Mouse (Mus musculus): ENCODE data around the gene Ifit1. TPM values are rescaled to one million over a fixed set of nuclear protein-coding genes. Genes with fewer than 3 reads are reported as not detected.
"Not testable (repeated sequence)": the region's sequence is repeated elsewhere in the genome, so short reads cannot be mapped to it uniquely, and the experiment has no call there.

Ifit1 gene
- total RNA-seq (2021) = under 1 TPM; 0.12 to 0.13 TPM
- long read RNA-seq, experiment 1, partial matches to known transcripts = 0 of 1 reads
- long read RNA-seq, experiment 1, other reads (novel, unspliced or antisense) = 0 of 1 reads
- long read RNA-seq, experiment 2 = 0 reads

DNA sequence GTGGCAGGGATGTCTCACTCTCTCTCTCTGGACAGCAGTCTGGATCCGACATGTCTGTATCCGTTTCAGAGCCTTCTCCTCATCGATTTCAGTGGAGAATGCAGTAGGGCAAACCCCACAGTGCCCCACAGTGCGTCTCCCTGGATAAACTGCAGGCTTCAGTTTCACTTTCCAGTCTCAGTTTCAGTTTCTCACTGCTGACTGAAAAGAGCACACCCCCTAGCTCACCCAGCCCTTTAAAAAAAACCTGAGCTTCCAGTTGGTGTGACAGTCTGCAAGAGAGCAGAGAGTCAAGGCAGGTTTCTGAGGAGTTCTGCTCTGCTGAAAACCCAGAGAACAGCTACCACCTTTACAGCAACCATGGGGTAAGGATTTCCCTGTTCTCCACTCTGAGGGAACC, at the start of gene Ifit1, which contains the start of gene Ifit1bl2:
Ifit1 (plus strand) TSS at position 249 of the 400 bp plus-strand sequence.
Ifit1bl2 (minus strand) TSS at position 121 of the 400 bp plus-strand sequence.
- intact Hi-C loops (cut with DNase I; ENCODE audit: low total_unique reads) = no loop called here

DNA sequence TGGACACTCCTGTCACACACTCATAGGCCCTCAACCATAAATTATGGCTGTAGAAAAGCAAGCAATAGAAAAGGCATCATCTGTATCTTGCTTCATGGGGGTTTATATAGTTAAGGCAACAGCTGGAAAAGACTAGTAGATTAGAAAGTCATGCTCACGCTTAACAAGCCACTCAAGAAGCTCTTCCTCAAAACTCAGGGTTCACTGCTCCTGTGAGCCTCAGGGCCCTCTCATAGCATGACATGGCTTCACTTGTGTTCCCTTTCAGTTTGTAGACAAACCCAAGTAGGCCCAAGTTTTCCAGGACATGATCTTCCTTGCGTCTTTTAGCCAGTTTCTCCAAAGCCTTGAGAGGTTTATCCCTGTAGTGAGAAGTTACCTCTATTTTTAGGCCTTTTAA, 47.2 kb upstream of the Ifit1 start:
- intact Hi-C loops (cut with DNase I; ENCODE audit: low total_unique reads) = no loop called here
- no peak for DNase-seq

More for the DNA sequence above, at the start of gene Ifit1, which contains the start of gene Ifit1bl2:
- no peak for DNase-seq

GRCm38 (mm10) chr19:34594523-34594922, 46.1 kb upstream of the Ifit1 start:
- DNase-seq; intact Hi-C loops (cut with DNase I; ENCODE audit: low total_unique reads): not testable (repeated sequence)

DNA sequence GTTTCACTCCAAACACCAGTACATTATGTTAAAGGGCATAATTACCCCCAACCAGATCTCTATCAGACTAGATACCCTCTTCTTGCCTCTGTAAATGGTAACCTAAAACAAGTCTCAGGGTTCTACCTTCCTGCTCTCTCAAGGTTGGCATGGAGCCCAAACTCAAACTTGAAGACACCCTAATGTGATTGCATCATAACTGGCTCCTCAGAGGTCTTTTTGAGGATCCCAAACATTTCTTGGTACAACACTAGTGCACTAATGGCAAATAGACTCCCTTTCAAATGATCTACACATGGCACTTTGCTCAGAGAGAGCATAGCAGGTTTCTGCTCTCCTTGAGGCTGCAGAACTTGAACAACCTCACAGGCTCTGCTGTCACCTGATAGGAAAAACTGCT, 43.9 kb upstream of the Ifit1 start:
- DNase-seq = no peak
- intact Hi-C loops (cut with DNase I; ENCODE audit: low total_unique reads) = no loop called here

- intact Hi-C loops (cut with DNase I; ENCODE audit: low total_unique reads) = no loop called here
- no peak for DNase-seq
Measured at GRCm38 (mm10) chr19:34598341-34598740, 42.3 kb upstream of the Ifit1 start.

- intact Hi-C loops (cut with DNase I; ENCODE audit: low total_unique reads); DNase-seq: not testable (repeated sequence)
Measured at GRCm38 (mm10) chr19:34599250-34599649, 41.4 kb upstream of the Ifit1 start.

GRCm38 (mm10) chr19:34601888-34602287, 38.8 kb upstream of the Ifit1 start, which contains the start of gene Ifit1bl1:
Gene Ifit1bl1 (minus strand): TSS chr19:34601956.
- intact Hi-C loops (cut with DNase I; ENCODE audit: low total_unique reads) = not testable (repeated sequence)

GRCm38 (mm10) chr19:34605472-34605871, 35.2 kb upstream of the Ifit1 start:
- no peak for DNase-seq
- intact Hi-C loops (cut with DNase I; ENCODE audit: low total_unique reads) = no loop called here

More at GRCm38 (mm10) chr19:34601888-34602287, 38.8 kb upstream of the Ifit1 start, which contains the start of gene Ifit1bl1:
- DNase-seq = not testable (repeated sequence)

DNA sequence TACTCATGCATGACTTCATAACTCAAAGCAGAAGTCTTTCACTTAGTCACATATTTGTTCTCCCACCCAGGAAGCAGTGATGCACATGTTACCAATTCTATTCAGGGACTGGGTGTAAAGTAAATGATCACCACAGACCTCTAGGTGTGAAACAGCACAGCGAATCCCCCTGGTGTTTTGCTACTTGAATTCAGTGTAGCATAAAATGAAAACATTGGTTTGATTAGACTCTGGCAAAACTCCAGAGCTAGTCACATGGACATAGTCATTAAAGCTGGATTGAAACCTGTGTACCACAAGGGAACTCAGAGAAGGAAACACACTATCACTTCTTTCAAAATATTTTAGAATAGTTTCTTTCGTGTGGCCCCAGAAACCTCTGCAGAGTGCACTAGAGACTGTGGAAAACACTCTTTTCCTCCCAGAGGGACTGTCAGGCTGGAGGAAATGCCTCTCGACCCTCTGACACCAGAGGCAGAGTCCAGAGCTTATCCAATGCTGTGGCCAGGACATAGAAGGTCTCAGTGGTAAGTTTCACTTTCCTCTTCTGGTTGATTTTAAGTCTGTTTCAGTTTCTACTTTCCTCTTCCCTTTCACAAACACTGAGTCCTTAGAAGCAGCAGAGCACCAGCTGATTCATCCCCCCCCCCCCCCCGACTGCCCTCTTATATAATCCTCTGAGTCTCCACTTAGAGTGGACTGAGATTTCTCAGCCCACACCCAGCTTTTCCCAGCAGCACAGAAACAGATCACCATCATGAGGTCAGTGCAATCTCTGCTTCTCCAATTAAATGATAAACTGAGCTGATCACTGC, 33.2 kb upstream of the Ifit1 start, which contains the start of gene Ifit3b:
Ifit3b (plus strand) TSS at position 734 of the 815 bp plus-strand sequence.
- intact Hi-C loops (cut with DNase I; ENCODE audit: low total_unique reads); DNase-seq: not testable (repeated sequence)

- intact Hi-C loops (cut with DNase I; ENCODE audit: low total_unique reads); DNase-seq: not testable (repeated sequence)
Measured at GRCm38 (mm10) chr19:34610118-34610517, 30.6 kb upstream of the Ifit1 start.

- intact Hi-C loops (cut with DNase I; ENCODE audit: low total_unique reads); DNase-seq: not testable (repeated sequence)
Measured at GRCm38 (mm10) chr19:34612243-34613001, 28.2 kb upstream of the Ifit1 start.

DNA sequence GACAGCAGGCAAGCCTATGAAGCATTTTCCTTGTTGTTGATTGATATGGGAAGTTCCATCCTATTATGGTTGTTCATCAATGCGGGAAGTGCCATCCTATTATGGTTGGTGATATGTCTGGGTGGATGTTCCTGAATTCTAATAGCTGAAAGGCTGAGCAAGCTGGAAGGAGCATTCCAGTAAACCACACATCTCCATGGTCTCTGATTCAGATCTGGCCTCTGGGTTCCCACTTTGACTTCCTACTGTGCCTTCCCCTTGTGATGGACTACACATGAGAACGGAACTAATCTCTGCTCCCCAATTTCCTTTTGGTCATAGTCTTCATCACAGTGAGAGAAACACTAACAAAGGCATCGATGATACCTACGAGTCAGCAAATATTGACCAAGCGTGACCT, 19.8 kb upstream of the Ifit1 start:
- intact Hi-C loops (cut with DNase I; ENCODE audit: low total_unique reads) = no loop called here
- no peak for DNase-seq

DNA sequence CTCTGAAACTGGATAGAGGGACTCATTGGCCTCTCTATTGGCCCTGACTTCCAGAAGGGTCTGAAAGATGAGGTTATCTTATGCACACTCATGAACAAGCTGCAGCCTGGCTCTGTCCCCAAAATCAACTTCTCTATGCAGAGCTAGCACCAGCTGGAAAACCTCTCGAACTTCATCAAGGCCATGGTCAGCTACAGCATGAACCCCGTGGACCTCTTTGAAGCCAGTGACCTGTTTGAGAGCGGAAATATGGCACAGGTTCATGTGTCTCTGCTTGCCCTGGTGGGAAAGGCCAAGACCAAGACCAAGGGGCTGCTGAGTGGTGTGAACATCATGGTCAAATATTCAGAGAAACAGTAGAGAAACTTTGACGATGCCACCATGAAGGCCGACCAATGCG, 16.9 kb upstream of the Ifit1 start:
- no peak for DNase-seq
- intact Hi-C loops (cut with DNase I; ENCODE audit: low total_unique reads) = no loop called here

DNA sequence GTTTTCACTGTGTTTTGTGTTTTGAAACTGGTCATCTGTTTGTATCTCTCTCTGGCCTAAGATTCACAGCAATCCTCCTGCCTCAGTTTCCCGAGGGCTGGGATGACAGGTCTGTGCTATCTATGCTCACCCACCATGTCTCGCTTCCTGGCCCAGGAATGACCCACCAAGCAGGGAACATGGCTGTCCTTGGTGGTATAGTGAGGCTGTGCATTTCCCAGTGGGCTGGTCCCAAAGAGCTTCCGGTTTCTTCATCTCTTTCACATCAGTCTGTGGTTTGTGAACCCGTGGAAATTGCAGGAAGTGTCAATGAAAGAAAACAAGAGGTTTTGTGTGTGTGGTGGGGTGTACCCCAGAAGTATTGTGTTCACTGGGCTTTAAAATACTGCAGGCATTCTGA, 16.0 kb upstream of the Ifit1 start:
- no peak for DNase-seq
- intact Hi-C loops (cut with DNase I; ENCODE audit: low total_unique reads) = no loop called here

- intact Hi-C loops (cut with DNase I; ENCODE audit: low total_unique reads) = no loop called here
- no peak for DNase-seq
Measured at GRCm38 (mm10) chr19:34627496-34627895, 13.2 kb upstream of the Ifit1 start.

DNA sequence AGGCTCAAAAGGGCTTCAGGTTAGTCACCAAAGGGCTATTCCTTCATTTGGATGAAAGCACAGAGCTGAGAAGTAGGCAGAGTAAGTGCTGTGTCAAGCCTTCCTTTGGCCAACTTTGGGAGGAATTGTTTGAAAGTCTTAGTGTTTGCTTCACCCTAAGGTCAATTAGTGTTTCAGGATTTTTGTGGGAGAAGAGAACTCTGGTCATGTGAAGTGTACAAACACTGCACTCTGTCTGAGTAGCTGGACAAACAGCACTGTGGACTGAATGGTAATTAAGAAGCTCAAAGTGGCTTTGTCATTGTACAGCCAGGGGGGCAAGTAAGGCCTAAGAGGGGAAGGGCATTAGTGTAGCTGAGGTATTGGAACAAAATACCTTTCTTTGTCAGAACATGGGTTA, 9.2 kb upstream of the Ifit1 start:
- intact Hi-C loops (cut with DNase I; ENCODE audit: low total_unique reads) = loop anchor here (10.0 kb wide), 2 partner anchors 297 to 387 kb away; no protein-coding TSS in a partner anchor
- no peak for DNase-seq

DNA sequence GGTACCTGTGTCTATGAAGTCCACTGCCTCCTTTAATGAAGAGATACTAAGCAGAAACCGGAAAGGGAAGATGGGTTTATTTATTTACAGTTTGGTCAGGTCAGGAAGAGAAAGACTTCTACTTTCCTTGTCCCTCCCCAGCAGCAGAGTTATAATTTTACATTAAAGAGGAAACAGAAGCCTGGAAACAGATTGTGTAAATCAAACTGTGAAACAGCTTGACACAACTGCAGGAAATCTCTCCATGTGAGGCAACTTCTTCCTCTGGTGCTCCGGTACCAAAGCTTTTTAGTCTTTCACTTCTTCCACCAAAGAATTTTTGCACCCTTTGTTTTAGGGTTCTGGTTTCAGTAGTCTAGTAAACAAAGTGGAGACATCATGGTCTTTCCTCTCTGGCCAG, 7.2 kb upstream of the Ifit1 start:
- no peak for DNase-seq
- intact Hi-C loops (cut with DNase I; ENCODE audit: low total_unique reads) = loop anchor here (10.0 kb wide), 2 partner anchors 299 to 389 kb away; no protein-coding TSS in a partner anchor

DNA sequence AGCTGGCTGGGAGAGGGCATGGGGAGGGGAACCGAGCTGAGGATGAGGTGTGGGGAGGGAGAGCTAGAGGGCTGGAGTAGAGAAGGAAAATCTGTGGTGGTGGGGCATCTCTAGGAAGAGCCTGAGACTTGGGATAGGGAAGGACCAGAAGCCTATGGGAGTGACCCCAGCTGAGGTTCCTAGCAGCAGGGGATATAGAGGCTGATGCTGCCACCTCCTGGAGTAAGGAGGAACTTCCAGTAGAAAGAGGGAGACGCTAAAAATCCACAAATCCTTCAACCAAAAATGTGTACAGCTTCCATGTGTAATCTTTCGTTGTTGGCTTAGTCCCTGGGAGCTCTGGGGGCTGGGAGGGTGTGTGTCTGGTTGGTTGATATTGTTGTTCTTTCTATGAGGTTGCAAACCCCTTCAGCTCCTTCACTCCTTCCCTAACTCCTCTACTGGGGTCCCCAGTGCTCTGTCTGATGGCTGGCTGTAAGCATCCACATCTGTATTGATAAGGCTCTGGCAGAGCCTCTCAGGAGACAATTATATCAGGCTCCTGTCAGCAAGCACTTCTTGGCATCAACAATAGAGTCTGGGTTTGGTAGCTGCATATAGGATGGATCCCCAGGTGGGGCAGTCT, 3.6 kb upstream of the Ifit1 start:
- peak; percentile 25 for DNase-seq
- intact Hi-C loops (cut with DNase I; ENCODE audit: low total_unique reads) = loop anchor here (5.0 to 10.0 kb wide), 3 partner anchors 90 to 392 kb away; no protein-coding TSS in a partner anchor

- intact Hi-C loops (cut with DNase I; ENCODE audit: low total_unique reads) = no loop called here
- no peak for DNase-seq
Measured at GRCm38 (mm10) chr19:34642616-34643015, 1.9 kb downstream of the Ifit1 start.
